Mouse (Mus musculus) heart, postnatal 0 days (tissue): ENCODE data around the gene Maml3. TPM values are rescaled to one million over a fixed set of nuclear protein-coding genes. Genes with fewer than 3 reads are reported as not detected.

Source experiments
- ATAC-seq: fragments of 200-750 bp; cut with Nextera tagmentation; 2 replicates; pipeline ENCODE4 v1.8.0; 2017; ENCODE audit warnings: low read depth, moderate number of reproducible peaks, moderate library complexity; ENCODE audit not compliant: insufficient read depth
- DNase-seq: peaks from one replicate; pipeline ENCODE4 v3.0.0-alpha.2; 2016; ENCODE audit warnings: low spot score
- H3K27ac ChIP-seq: fragments of 300-500 bp; sonication (generic); 2 replicates; pipeline ENCODE4 v1.5.1; 2014; ENCODE audit warnings: low read depth, mild to moderate bottlenecking
- H3K27me3 ChIP-seq: fragments of 300-500 bp; sonication (generic); 2 replicates; pipeline ENCODE4 v1.6.1; 2014; ENCODE audit warnings: low read length, mixed read lengths; ENCODE audit not compliant: control insufficient read depth, insufficient read depth
- H3K36me3 ChIP-seq: fragments of 300-500 bp; sonication (generic); replicated peaks from 2 replicates; pipeline ENCODE4 v1.6.1; 2014; ENCODE audit warnings: low read length, mixed read lengths; ENCODE audit not compliant: control insufficient read depth, insufficient read depth
- H3K4me1 ChIP-seq: fragments of 300-500 bp; sonication (generic); 2 replicates; pipeline ENCODE4 v1.6.1; 2014; ENCODE audit warnings: antibody characterized with exemption; ENCODE audit not compliant: control insufficient read depth, insufficient read depth
- H3K4me2 ChIP-seq: fragments of 300-500 bp; sonication (generic); 2 replicates; pipeline ENCODE4 v1.6.1; 2014; ENCODE audit warnings: low read depth, mild to moderate bottlenecking, low read length, moderate library complexity
- H3K4me3 ChIP-seq: fragments of 300-500 bp; sonication (generic); 2 replicates; pipeline ENCODE4 v1.5.1; 2014; ENCODE audit warnings: low read depth, low read length
- H3K9ac ChIP-seq: fragments of 300-500 bp; sonication (generic); replicated peaks from 2 replicates; pipeline ENCODE4 v1.6.1; 2014; ENCODE audit warnings: low read depth, low read length, mixed read lengths
- H3K9me3 ChIP-seq: fragments of 300-500 bp; sonication (generic); replicated peaks from 2 replicates; pipeline ENCODE4 v1.6.1; 2016; ENCODE audit warnings: low read length; ENCODE audit not compliant: control insufficient read depth
- CTCF ChIP-seq: IDR thresholded peaks from 2 replicates; pipeline ENCODE4 v1.5.1; 2016; ENCODE audit warnings: antibody characterized with exemption, control low read depth, low read depth
- EP300 ChIP-seq: IDR thresholded peaks from 2 replicates; pipeline ENCODE4 v1.6.1; 2016; ENCODE audit warnings: antibody characterized with exemption, low read depth
- WGBS: fragments of 180-500 bp; shearing (Covaris S2); extraction: QIAGEN DNeasy Blood & Tissue Kit; methylation state at CpG from one replicate; pipeline ENCODE4 v1.1.7; 2014; 5-methylcytosine and 5-hydroxymethylcytosine counted together
- polyA plus RNA-seq: library from polyadenylated mRNA; unstranded; fragments of >200 nt; fragmentation: Nextera tagmentation; extraction: Ambion mirVana; gene quantifications from 2 replicates; pipeline ENCODE4 v1.2.1, GENCODE M21; 2015
- total RNA-seq: library from RNA; depleted of rRNA; stranded (reverse); fragments of >200 nt; gene quantifications from 2 replicates; pipeline ENCODE4 v1.2.3, GENCODE M21; 2014; ENCODE audit warnings: low replicate concordance

The Maml3 gene
- total and polyA plus RNA-seq, 2 experiments from 2014 or later = 1.6 to 6.2 TPM

GRCm38 (mm10) chr3:51787945-51788344 lies 316.9 kb downstream of the Maml3 start:
- no peak for ATAC-seq
- DNase-seq = no peak
- WGBS = 96% methylated on average over 2 of the region's 2 CpGs
- H3K4me3 ChIP-seq = no peak overlapping the region
- TF ChIP-seq EP300 (no peak), CTCF (0 out of 2 replicates have a peak, but pooled peaks have one; percentile 2)
- H3K27me3 ChIP-seq = no peaks in the 10 kb centered on the region
- peak overlapping the region; percentile 85; the same call in 1 of the 2 replicates for H3K27ac ChIP-seq
- H3K9ac ChIP-seq = no peak overlapping the region
- peaks cover 12% of the 10 kb centered on the region for H3K4me1 ChIP-seq
- H3K4me2 ChIP-seq = no peak overlapping the region
- no peaks in the 10 kb centered on the region for H3K9me3 ChIP-seq
- H3K36me3 ChIP-seq = no peaks in the 10 kb centered on the region

GRCm38 (mm10) chr3:51785796-51786195 lies 319.1 kb downstream of the Maml3 start:
- Histone ChIP-seq H3K27ac (no peak overlapping the region), H3K9me3 (no peaks in the 10 kb centered on the region), H3K36me3 (no peaks in the 10 kb centered on the region), H3K9ac (no peak overlapping the region), H3K4me1 (peaks cover 12% of the 10 kb centered on the region), H3K4me3 (no peak overlapping the region), H3K4me2 (no peak overlapping the region), H3K27me3 (no peaks in the 10 kb centered on the region)
- DNase-seq (no peak), ATAC-seq (no peak)
- WGBS = 65% methylated on average over 7 of the region's 7 CpGs
- TF ChIP-seq CTCF = no peak
- no peak for TF ChIP-seq EP300

GRCm38 (mm10) chr3:51782191-51782590 lies 322.7 kb downstream of the Maml3 start:
- Histone ChIP-seq H3K4me3 (no peak overlapping the region), H3K36me3 (no peaks in the 10 kb centered on the region), H3K4me1 (peaks cover 15% of the 10 kb centered on the region), H3K9ac (no peak overlapping the region), H3K27me3 (no peaks in the 10 kb centered on the region), H3K27ac (no peak overlapping the region), H3K4me2 (no peak overlapping the region), H3K9me3 (no peaks in the 10 kb centered on the region)
- TF ChIP-seq CTCF (no peak), EP300 (no peak)
- WGBS = 83% methylated on average over 10 of the region's 10 CpGs
- ATAC-seq (no peak), DNase-seq (no peak)

GRCm38 (mm10) chr3:51778738-51779592 lies 325.9 kb downstream of the Maml3 start:
- Histone ChIP-seq H3K27ac (peak overlapping the region; percentile 54), H3K9ac (no peak overlapping the region), H3K4me1 (peaks cover 15% of the 10 kb centered on the region), H3K4me2 (no peak overlapping the region; the same call in 1 of the 2 replicates), H3K27me3 (no peaks in the 10 kb centered on the region), H3K9me3 (no peaks in the 10 kb centered on the region), H3K4me3 (no peak overlapping the region), H3K36me3 (no peaks in the 10 kb centered on the region)
- 20% methylated on average over 16 of the region's 16 CpGs for WGBS
- ATAC-seq (peak; percentile 51), DNase-seq (no peak)
- TF ChIP-seq EP300 (no peak), CTCF (no peak)

GRCm38 (mm10) chr3:51778179-51778578 lies 326.7 kb downstream of the Maml3 start:
- no peak for ATAC-seq
- no peak overlapping the region for H3K9ac ChIP-seq
- 58% methylated on average over 3 of the region's 3 CpGs for WGBS

More at GRCm38 (mm10) chr3:51778179-51778578, 326.7 kb downstream of the Maml3 start:
- Histone ChIP-seq H3K4me3 (no peak overlapping the region), H3K27me3 (no peaks in the 10 kb centered on the region), H3K27ac (no peak overlapping the region), H3K36me3 (no peaks in the 10 kb centered on the region), H3K4me2 (no peak overlapping the region), H3K9me3 (no peaks in the 10 kb centered on the region), H3K4me1 (peaks cover 15% of the 10 kb centered on the region)
- DNase-seq = no peak
- TF ChIP-seq EP300 (no peak), CTCF (no peak)
